Mouse (Mus musculus) left cerebral cortex, postnatal 10 days (tissue): Measurements from ENCODE around the gene Agbl3. TPM values are rescaled to one million over a fixed set of nuclear protein-coding genes. Genes with fewer than 3 reads are reported as not detected.

Experiments used
- DNase-seq, 2 experiments: peaks; one replicate each; pipeline ENCODE4 v3.0.0; 2021 to 2022; ENCODE audit warnings: low spot score in 2 of 2, mixed read lengths in 1 of 2; ENCODE audit errors: extremely low spot score in 1 of 2
- intact Hi-C: fragments of 180-260 bp; cut with DNase I; formaldehyde crosslinking; loops from one replicate; pipeline ENCODE4 v1.15.1; 2025
- total RNA-seq, 2 experiments: library from RNA; stranded (reverse); gene quantifications; 2 replicates each; pipeline ENCODE4 v1.2.3; 2021

Agbl3 gene
- total RNA-seq, 2 experiments from 2014 or later, result 17.1 to 19.7 TPM

- intact Hi-C loops, result no loop called here
- DNase-seq, result no peak
Measured at GRCm38 (mm10) chr6:34895569-34895968, 115.3 kb downstream of the Agbl3 start.

DNA sequence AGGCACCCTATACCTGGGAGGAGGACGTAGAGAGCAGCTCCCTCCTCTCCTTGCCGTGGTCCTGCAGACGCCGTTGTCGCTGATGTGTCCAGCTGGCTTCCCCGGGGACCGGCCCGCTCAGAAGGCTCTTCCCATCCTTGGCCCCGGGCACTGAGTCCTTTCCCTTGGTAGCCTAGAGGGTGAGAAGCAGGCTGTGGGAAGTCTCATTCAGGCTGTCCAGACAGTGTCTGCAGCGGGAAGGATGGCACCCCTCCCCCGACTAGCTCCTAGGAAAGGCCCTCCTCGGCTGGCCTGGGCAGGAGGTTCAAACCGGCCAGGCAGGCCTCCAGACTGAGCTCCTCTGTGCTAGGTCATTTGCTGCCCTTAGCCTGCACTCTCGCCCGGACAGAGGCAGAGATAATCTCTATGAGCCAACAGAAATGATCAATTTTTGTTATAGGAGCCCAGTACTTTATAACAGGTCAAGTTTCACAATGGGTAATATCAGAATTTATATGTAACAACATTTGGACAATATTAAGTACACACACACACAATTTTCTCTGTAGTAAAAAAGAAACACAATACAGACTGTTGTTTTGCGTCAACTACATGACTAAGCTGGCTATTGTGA is 116.0 kb downstream of the Agbl3 start:
- no peak for DNase-seq

DNA sequence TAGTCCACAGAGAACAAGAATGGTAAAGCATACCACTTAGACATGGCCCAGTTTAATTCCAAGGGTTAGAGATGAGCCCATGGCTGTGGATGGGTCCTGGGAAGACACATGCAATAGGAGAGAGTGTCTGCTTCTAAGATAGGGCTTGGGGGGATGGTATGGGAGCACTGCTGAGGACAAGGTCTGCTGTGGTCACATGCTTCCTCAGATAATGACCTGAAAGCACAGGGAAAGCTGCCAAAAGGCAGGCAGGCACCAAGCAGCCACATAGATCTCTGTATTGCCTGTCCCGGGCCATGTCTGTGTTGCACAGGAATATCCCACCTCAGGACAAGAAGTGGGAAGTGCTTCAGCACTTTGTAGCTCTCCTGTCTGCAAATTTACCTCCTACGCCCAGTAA is 118.9 kb downstream of the Agbl3 start:
- DNase-seq, result no peak
- intact Hi-C loops, result no loop called here

More for the DNA sequence above, 116.0 kb downstream of the Agbl3 start:
- intact Hi-C loops, result no loop called here

DNA sequence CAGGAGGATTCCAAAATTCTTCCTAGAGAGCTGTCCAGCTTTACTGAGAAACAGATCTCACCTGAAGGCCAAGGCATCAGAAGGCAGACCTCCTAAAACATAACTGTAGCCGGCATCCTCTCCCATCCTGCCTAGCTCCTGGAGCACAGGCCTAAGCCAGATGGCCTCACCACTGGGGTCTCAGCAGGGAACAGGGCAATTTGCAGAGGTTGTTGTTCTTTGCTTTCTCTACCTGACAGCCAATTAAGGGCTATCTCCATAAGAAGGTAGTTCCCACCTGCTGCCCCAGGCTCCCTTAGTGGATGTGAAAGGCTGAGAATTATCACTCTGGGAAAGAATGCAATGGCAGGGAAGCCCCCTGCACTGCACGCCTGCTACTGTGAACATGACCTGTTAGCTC is 120.8 kb downstream of the Agbl3 start:
- DNase-seq, result no peak
- intact Hi-C loops, result no loop called here

DNA sequence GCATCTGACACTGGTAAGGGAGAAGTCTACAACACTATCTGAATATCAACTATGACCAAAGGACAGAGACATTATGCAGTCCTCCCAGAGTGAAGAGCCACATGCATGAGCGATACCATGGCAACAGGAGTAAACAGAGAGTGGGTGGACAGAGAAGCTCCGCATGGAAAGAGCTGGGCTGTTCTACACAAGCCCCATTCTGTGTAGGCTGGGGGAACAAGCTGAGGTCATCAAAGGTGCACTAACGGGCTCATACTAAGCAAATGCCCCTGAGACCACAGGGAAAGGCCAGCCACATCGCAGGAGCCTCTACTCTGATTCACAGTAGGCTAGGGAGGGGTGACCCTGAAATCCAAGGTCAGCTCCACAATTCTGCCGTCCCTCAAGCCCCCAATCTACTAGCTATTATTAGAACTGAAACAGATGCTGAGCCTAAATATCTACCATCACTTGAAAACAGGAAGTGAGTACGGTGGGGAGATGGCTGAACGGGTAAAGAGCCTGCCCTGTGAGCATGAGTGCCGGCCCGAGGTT is 121.7 kb downstream of the Agbl3 start:
- no peak for DNase-seq
- intact Hi-C loops, result no loop called here

DNA sequence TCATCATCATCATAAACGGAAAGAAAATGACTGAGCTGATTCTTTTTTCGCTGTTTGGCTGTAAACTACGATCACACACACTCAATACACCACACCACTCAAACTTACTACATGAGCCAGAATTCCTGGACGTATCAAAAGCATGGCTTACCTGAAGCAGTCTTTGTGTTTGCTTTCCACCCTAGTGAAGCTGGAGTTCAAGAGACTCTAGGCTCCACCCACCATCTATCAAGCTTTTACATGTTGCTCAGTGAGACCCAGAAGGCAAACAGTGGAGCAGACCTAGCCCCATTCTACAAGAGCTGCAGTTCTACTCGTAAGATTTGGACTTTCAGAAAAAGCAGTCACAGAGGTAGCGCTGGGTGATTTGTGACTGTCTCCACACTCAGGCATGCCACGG is 122.3 kb downstream of the Agbl3 start:
- intact Hi-C loops, result no loop called here
- no peak for DNase-seq

- DNase-seq, result no peak
- intact Hi-C loops, result no loop called here
Measured at GRCm38 (mm10) chr6:34903441-34903840, 123.2 kb downstream of the Agbl3 start.

- intact Hi-C loops, result no loop called here
- no peak for DNase-seq
Measured at GRCm38 (mm10) chr6:34903851-34904250, 123.6 kb downstream of the Agbl3 start.

DNA sequence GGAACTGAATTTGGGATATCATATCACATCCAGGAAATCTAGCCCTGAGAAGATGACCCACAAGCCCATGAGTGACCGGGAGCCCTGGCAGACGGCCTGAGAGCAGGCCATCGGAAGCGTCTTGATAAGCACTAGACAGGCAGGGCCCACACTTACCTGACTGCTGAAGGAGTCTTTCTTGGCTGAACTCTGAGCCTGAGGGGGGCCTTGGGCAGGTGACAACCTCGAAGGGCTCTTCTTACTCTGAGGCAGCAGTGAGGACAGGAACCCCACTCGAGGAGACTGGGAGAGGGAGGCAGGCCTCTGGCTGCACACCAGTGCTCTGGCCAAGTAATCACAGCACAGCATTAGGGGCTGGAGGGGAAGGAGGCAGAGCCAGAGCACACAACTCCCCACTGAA is 124.1 kb downstream of the Agbl3 start:
- DNase-seq, result no peak
- intact Hi-C loops, result no loop called here

DNA sequence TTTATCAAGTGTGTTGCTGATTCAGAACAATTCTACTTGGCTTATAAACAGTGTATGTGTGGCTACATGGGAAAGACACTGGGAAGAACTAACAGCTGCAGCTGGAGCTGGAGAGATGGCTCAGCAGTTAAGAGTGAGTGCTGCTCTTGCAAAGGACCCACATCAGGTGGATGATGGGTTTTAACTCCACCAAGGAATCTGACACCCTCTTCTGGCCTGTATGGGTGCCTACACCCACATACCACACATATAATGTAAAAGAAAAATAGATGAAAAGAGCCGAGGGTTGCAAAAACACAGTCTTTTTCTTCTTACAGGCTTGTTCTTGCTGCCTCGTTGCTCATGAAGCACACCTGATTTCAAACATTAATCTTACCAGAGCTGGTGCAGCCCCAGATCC is 125.9 kb downstream of the Agbl3 start:
- DNase-seq, result no peak
- intact Hi-C loops, result no loop called here

GRCm38 (mm10) chr6:34906661-34907060 is 126.4 kb downstream of the Agbl3 start:
- DNase-seq, result peak in 1 of 2 experiments; percentile 45
- intact Hi-C loops, result no loop called here

GRCm38 (mm10) chr6:34907121-34907614 is 126.9 kb downstream of the Agbl3 start:
- intact Hi-C loops, result no loop called here
- no peak for DNase-seq

DNA sequence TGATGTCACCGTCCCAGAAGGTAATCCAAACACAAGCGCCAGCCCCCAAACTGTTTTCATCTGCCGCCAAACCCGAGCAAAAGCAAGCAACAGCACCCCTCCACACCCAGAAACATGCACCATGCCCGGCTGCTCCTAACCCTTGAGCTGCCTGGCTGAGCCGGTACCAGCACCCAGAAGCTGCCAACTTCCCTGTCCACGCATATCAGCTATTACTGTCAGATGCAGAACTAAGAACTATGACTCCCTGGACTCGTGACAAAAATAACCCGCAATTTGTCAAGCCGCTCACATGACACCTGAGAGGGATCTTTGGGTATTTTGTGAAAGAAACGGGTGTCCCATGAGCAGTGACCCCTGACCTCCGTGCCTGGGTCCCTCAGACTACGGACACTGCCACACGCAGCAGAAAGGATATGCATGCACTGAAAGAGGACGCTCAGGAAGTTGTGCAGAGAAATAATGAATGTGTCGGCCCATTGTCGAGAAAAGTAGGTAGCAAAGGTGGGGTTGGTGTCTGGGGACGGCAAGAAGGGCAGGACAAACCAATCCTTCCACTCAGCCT is 127.5 kb downstream of the Agbl3 start:
- no peak for DNase-seq
- intact Hi-C loops, result no loop called here

Other genes with a start within 250 kb of the Agbl3 start
- gene Cald1, start 181.9 kb upstream of the Agbl3 start, total RNA-seq, result 10 to 100 TPM; 23.1 to 25.4 TPM
- gene Tmem140, start 82.7 kb downstream of the Agbl3 start, total RNA-seq, result 1 to 10 TPM; 1.2 to 2.1 TPM
- 1 to 10 TPM; 3.6 to 5.0 TPM for gene Cyren, start 97.6 kb downstream of the Agbl3 start, total RNA-seq
- gene Wdr91, start 130.4 kb downstream of the Agbl3 start, total RNA-seq, result 10 to 100 TPM; 30.1 to 32.6 TPM
- gene Stra8, start 139.7 kb downstream of the Agbl3 start, total RNA-seq, result not detected
- gene Slc23a4, start 208.0 kb downstream of the Agbl3 start, total RNA-seq, result 1 to 10 TPM; 1.4 to 1.6 TPM